Mouse (Mus musculus) C2C12 (cell line): ENCODE measurements around the gene Mllt3. TPM values are rescaled to one million over a fixed set of nuclear protein-coding genes. Genes with fewer than 3 reads are reported as not detected.

ENCODE experiments used
- H3K27me3 ChIP-seq: one replicate; pipeline ENCODE4 v1.6.1; 2011; ENCODE audit not compliant: control insufficient read depth, insufficient read depth, insufficient read length
- H3K36me3 ChIP-seq: one replicate; pipeline ENCODE4 v1.6.1; 2011; ENCODE audit not compliant: control insufficient read depth, insufficient read depth
- H3K4me3 ChIP-seq: one replicate; pipeline ENCODE4 v1.5.1; 2011; ENCODE audit warnings: mild to moderate bottlenecking, control low read depth; ENCODE audit not compliant: poor library complexity, insufficient read depth, severe bottlenecking
- H3K79me2 ChIP-seq: one replicate; pipeline ENCODE4 v1.6.1; 2011; ENCODE audit not compliant: control insufficient read depth, insufficient read depth
- H3K79me3 ChIP-seq: one replicate; pipeline ENCODE4 v1.6.1; 2011; ENCODE audit warnings: low read depth, control low read depth
- H3ac ChIP-seq: one replicate; pipeline ENCODE3; 2011; ENCODE audit warnings: low read depth; ENCODE audit not compliant: control insufficient read depth, insufficient read length
- CEBPB ChIP-seq: IDR thresholded peaks from one replicate; pipeline ENCODE4 v1.6.1; 2011; ENCODE audit warnings: low read depth, mild to moderate bottlenecking, control low read depth, moderate library complexity
- CTCF ChIP-seq: IDR thresholded peaks from one replicate; pipeline ENCODE4 v1.5.1; 2011; ENCODE audit not compliant: control insufficient read depth, insufficient read depth, insufficient read length
- FOSL1 ChIP-seq: IDR thresholded peaks from one replicate; pipeline ENCODE4 v1.8.0; 2011; ENCODE audit warnings: mild to moderate bottlenecking, low read length; ENCODE audit not compliant: poor library complexity, insufficient read depth, severe bottlenecking
- MAX ChIP-seq: IDR thresholded peaks from one replicate; pipeline ENCODE4 v1.6.1; 2011; ENCODE audit warnings: mild to moderate bottlenecking, control low read depth
- MYOD1 ChIP-seq: IDR thresholded peaks from one replicate; pipeline ENCODE4 v1.6.1; 2011; ENCODE audit warnings: low read depth; ENCODE audit not compliant: control insufficient read depth, insufficient read length
- MYOG ChIP-seq: IDR thresholded peaks from one replicate; pipeline ENCODE4 v1.6.1; 2011; ENCODE audit not compliant: control insufficient read depth, insufficient read length; ENCODE audit errors: extremely low read depth
- USF1 ChIP-seq: IDR thresholded peaks from one replicate; pipeline ENCODE4 v1.6.1; 2011; ENCODE audit warnings: low read depth, mild to moderate bottlenecking, control low read depth, moderate library complexity
- polyA plus RNA-seq: library from polyadenylated mRNA; unstranded; fragments of >200 nt; fragmentation: generic; extraction: Trizol; gene quantifications from one replicate; pipeline ENCODE4 v1.2.1, GENCODE M21; 2012; ENCODE audit warnings: missing spikeins

The Mllt3 gene
- polyA plus RNA-seq, 1 experiment, result 8.1 TPM

DNA sequence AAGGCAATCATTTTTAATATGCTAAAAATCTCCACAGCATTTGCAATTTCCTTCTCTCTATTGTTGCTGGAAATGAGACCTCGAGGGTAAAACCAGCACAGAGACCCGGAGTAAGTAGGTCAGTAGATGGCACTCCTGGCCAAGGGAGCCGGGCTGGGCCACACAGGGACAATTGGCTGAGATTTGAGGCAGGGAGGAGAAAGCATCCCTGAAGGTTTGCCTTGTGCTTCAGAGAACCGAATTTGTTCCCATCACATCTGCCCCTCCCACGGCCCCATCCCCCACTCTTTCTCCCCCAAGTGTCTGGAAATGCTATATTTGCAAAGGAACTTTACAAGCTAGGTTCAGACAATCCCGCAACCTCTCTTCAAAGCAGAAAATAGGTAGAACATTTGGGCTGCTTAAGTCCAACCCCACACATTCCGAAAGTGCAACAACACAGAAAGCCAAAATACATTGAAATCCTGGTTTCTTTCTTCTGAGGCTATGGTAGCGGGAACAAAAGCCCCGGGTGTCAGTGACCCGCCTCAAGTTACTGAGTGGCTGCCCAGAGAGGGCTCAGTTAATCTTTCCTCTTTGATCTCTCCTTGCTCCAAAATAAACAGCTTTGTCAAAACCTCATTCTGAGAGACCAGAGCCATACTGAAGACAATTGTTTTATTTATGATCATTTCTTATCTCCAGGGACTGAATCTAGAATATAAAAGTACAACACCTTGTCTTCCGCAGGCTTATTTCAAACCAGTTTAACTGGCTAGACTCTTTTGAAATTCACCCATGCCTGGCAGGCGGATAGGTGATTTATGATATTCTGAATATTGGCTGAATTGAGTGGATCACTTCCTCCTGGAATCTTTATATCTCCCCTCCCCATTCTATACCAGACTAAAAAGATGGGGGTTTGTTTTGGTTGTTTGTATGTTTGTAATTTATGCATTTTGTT, 247.8 kb downstream of the Mllt3 start:
- Histone ChIP-seq H3K79me3 (no peaks in the 10 kb centered on the region), H3K4me3 (no peak overlapping the region), H3K36me3 (peaks cover 7% of the 10 kb centered on the region), H3K79me2 (no peaks in the 10 kb centered on the region), H3ac (no peak overlapping the region), H3K27me3 (no peaks in the 10 kb centered on the region)
- TF ChIP-seq CTCF (peak; percentile 12), MYOG (no peak)

DNA sequence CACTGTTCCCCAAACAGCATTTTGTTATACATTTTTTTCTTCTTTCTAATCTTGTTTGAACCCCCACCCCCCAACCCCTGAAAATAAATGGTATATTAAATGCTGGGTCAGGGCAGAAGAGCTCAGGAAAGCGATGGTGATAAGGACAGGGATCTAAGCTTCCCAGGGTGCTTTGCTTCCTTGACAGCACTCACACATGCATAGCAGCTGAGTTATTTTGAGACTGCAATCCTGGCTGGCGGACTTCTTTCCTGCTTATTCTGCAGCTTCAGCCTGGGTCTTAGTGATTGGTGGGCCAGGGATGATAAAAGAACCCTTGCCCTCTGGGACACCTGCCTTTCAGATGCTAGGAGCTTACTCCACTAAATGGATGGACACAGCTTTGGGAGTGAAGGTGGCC, 249.4 kb downstream of the Mllt3 start:
- Histone ChIP-seq H3K79me2 (no peaks in the 10 kb centered on the region), H3K36me3 (no peaks in the 10 kb centered on the region), H3K79me3 (no peaks in the 10 kb centered on the region), H3K4me3 (no peak overlapping the region), H3K27me3 (no peaks in the 10 kb centered on the region), H3ac (no peak overlapping the region)
- no peak for TF ChIP-seq MAX
- TF ChIP-seq FOSL1, result no peak
- no peak for TF ChIP-seq MYOG

DNA sequence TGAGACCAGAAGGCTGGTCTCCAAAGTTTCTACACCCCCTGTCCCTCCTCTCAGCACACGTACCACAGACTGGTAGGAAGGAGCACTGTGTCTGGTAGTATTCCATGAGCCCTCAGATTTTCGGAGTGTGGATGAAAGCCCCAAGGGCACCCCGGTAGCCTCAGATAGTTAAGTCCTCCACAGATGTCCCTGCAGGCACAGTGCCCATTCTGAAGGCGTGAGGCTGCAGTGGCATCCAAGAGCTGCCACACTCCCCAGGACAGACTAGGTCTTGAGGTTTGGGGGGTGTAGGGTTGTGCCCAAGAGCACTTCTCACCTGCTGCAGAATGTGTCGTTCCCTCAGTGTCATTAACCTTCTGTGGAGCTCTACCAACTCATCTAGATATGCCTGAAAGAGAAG, 251.2 kb downstream of the Mllt3 start:
- Histone ChIP-seq H3ac (no peak overlapping the region), H3K36me3 (no peaks in the 10 kb centered on the region), H3K79me2 (no peaks in the 10 kb centered on the region)

DNA sequence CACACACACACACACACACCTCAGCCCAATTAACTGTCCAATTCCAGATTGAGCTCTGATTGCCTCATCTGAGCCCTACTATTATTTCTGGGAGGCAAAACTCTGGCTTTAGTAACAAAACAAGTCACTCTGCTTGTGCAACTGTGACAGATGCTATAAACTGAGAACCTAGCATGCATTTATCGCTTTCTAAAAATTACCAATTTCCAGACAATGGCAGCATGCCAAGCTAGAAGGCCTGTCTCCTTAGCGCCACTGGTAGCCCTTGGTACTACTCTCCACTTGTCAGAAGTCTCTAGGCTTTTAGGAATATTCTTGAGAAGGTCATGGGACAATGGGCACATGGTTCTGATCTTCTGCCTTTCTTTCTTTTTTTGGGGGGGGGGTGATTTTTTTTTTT, 257.4 kb downstream of the Mllt3 start:
- peaks cover 6% of the 10 kb centered on the region for H3K36me3 ChIP-seq
- H3K79me3 ChIP-seq, result no peaks in the 10 kb centered on the region
- H3K27me3 ChIP-seq, result no peaks in the 10 kb centered on the region
- H3K4me3 ChIP-seq, result no peak overlapping the region
- no peak overlapping the region for H3ac ChIP-seq
- no peak for TF ChIP-seq CEBPB
- TF ChIP-seq MYOG, result no peak
- no peak for TF ChIP-seq MYOD1
- no peak for TF ChIP-seq FOSL1
- H3K79me2 ChIP-seq, result no peaks in the 10 kb centered on the region

More for the DNA sequence above, 251.2 kb downstream of the Mllt3 start:
- Histone ChIP-seq H3K79me3 (no peaks in the 10 kb centered on the region), H3K27me3 (no peaks in the 10 kb centered on the region), H3K4me3 (no peak overlapping the region)
- TF ChIP-seq MYOG (no peak), MYOD1 (no peak), FOSL1 (no peak), CTCF (no peak), CEBPB (no peak), MAX (no peak), USF1 (no peak)

DNA sequence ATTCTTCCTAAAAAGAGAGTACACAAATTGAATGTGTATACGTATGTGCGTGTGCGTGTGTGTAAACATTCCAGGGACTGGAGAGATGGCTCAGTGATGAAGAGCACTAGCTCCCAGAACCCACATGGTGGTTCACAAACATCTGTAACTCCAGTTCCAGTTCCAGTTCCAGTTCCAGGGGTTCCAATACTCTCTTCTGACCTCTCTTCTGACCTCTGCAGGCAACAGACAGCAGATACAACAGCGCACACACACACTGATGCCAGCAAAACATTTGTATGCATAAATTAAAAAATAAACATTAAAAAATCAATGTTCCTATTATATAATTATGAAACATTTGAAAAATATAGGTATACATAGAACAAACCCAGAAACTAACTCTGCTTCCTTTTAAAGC, 258.6 kb downstream of the Mllt3 start:
- TF ChIP-seq USF1 (no peak), MYOD1 (no peak), MAX (no peak), FOSL1 (no peak), CEBPB (no peak), MYOG (no peak), CTCF (no peak)
- H3ac ChIP-seq, result no peak overlapping the region

More for the DNA sequence above, 258.6 kb downstream of the Mllt3 start:
- H3K79me3 ChIP-seq, result no peaks in the 10 kb centered on the region
- no peak overlapping the region for H3K4me3 ChIP-seq
- H3K36me3 ChIP-seq, result peaks cover 6% of the 10 kb centered on the region
- H3K79me2 ChIP-seq, result no peaks in the 10 kb centered on the region
- no peaks in the 10 kb centered on the region for H3K27me3 ChIP-seq
